Mouse (Mus musculus) heart, postnatal 0 days (tissue): ENCODE data around the gene Hoxa3.

ENCODE experiments used
- CTCF ChIP-seq: IDR thresholded peaks from 2 replicates; pipeline ENCODE4 v1.5.1; 2016; ENCODE audit warnings: antibody characterized with exemption, control low read depth, low read depth
- EP300 ChIP-seq: IDR thresholded peaks from 2 replicates; pipeline ENCODE4 v1.6.1; 2016; ENCODE audit warnings: antibody characterized with exemption, low read depth

DNA sequence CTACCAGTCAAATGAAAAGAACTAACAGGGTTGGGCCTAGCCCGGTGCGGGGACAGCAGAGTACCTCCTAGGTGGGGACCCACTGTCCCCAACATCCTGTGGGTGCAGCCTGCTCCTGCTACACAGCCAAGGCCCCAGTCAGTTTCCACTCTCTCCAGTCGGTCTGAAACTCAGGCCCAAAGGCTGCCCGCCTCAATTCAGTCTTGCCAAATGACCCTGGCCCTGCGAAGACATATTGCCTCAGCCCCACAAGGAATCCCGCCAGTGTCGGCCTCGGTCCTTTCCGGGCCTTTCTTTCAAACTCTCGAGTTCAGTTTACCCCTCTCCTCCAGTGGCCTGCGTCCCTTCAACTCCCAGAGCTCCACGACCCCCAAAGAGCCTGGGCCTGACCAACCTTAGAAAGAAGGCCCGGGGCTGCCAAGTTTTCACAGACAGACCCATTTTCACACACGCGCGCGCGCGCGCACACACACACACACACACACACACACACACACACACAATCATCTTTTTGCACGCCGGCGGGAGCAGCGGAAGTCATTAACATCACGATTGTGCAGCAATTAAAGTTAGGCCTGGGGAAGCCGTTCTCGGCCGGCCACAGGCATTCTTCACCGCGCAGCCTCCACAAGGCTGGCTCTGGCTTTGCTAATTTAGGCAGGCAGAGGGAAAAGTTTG, 12.9 kb downstream of the Hoxa3 start:
- TF ChIP-seq CTCF (no peak), EP300 (no peak)
